Mouse (Mus musculus): ENCODE results near the gene Sh3pxd2a.

DNA sequence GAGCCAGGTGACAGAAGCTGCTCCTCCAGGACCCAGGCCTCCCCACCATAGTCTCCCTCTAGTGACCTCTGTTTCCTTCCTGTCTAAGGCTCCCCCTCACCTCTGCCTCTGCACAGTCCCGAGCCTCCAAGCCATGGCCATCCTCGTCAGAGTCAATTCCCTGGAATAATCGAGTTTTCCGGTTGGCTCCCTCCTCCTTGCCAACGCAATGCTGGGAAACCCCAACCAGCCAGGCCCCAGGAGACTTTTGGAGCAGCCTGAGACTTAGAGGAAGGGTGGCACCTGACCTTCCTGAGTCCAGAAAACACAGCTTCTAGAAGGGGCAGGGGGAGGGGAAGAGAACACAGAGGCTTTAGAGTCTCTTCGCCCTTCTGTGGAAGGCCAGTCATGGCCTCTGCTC, 213.3 kb downstream of the Sh3pxd2a start:
- TF ChIP-seq CTCF (IDR thresholded peaks at IDR 0.05; ENCODE audit: low read depth, low read length): no peak
- no peak for TF ChIP-seq POLR2A (IDR thresholded peaks at IDR 0.05; ENCODE audit: insufficient read depth, low read length)
- TF ChIP-seq EP300 (IDR thresholded peaks at IDR 0.05; ENCODE audit: insufficient read depth, low read depth, low read length): no peak
